Mouse (Mus musculus) urinary bladder, postnatal 36 days (tissue): Measurements from ENCODE around the gene Tm7sf2.

Experiments
- DNase-seq, 2 experiments: peaks; one replicate each; pipeline ENCODE4 v3.0.0; 2022; ENCODE audit warnings: low spot score in 2 of 2, mixed read lengths in 1 of 2

The Tm7sf2 gene

DNA sequence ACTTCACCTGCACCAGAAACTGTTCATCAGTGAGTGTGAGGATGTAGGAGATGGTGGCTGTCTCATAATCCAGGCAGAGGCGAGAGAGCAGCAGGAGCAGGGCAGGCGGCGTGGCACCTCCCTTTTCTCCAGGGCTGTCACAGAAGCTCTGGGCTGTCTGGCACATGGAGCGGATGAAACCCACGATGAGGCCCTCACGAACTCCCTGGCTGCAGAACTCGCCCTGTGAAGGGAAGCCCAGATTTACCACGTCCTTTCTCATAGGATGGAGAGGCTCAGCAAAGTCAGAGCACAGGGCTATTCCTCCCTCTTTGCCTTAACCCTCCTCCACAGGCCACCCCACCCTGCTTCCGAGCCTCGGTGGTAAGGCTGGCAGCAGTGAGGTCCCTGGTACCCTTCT is 1.7 kb upstream of the Tm7sf2 start:
- no peak for DNase-seq

DNA sequence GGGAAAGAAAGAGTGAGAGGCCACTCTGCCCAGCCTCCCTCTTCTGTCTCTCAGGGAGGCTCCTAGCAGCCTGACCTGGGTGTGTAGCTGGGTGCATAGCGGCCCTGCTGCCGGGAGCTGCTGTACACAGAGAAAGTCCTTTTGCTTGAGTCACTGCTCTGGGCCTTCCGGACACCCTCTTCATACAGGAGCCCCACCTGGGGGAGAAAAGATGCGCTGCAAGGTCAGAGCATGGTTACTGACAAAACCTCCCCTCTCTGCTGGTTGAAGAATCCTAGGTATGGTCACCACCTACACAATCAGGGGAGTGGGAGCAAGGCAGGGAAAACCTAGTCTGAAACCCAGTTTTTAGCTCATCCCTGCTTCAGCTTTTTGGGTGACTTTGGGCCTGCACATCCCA is 778 bp upstream of the Tm7sf2 start:
- DNase-seq: no peak

DNA sequence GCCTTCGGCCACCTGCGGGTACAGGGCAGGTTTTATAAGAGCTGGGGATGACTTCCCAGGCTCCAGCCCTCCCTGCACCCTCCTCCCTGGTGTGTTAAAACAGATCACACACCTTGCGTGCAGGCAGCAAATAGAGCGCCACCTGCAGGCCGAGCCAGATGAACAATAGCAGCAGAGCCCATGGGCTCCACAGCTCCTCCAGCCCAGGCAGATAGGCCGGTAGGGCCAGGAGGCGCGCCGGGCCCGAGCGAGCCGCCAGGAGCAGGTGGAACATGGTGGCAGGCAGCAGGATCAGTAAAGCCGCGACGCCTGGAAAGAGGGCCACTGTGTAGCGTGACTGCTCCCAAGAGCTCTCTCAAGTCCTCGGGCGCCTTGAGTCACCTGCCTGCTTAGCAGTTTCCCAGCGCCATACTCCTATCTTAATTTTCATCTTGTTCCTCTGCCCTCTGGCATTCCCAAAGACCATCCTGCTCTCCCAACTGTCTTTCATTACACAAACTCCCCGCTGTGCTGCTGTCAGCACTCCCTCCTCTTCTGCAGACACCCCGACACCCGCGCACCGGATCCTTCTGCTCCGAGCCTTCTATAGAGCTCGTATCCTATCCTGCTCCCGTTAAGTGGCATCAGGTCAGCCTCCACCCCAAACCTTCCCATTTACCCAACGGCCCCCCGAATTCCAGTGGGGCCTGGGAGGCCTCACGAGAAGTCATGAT is 1.0 kb downstream of the Tm7sf2 start:
- DNase-seq: peak; percentile 69 to 74

DNA sequence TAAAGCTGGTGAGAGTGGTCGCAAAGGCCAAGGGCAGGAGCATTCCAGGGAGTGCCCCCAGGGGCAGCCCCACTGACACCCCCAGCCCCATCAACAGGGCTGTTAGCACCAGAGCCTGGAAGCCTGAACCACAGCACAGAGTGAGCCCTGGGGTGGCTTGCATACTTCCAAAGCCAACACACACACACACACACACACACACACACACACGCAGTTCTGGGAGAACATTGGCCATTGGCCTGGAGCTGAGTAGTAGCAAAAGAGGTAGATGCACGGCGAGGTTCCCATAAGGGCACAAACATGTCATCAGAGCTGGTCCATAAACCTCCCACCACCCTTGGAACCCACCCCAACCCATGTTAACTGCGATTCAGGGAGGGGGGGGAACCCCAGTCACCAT is 1.6 kb downstream of the Tm7sf2 start:
- no peak for DNase-seq

DNA sequence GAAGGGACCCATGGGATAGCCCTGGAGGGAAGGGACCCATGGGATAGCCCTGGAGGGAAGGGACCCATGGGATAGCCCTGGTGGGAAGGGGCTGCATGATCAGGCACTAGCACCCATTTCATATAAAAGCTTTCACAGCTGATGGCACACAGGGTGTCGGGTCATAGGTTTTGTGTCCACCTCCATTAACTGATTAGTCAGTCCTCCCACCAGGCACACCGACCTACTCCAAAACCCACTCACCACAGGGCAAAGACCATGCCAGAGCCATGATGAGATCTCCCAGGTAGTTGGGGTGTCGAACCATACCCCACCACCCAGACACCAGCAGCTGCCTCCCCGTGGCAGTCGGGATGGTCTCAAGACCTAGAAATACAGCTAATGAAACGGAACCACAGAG is 5.1 kb downstream of the Tm7sf2 start:
- DNase-seq: no peak

DNA sequence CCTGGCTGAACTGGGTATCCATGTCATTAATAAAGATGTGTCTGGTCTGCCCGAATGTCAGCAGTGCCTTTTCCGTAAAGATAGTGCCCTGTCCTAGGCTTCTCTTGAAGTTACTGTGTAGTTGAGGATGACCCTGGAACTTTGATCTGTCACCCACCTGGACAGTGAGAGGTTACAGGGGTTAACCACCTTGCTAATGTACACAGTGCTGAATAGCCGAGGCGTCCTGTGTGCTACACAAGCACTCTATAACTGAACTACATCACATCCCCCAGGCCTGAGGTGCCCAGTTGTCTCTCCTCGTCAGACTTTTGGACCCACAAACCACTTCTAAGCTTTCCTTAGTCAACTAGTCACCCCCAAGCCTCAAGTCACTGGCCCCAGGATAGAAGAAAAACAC is 5.8 kb downstream of the Tm7sf2 start:
- no peak for DNase-seq

DNA sequence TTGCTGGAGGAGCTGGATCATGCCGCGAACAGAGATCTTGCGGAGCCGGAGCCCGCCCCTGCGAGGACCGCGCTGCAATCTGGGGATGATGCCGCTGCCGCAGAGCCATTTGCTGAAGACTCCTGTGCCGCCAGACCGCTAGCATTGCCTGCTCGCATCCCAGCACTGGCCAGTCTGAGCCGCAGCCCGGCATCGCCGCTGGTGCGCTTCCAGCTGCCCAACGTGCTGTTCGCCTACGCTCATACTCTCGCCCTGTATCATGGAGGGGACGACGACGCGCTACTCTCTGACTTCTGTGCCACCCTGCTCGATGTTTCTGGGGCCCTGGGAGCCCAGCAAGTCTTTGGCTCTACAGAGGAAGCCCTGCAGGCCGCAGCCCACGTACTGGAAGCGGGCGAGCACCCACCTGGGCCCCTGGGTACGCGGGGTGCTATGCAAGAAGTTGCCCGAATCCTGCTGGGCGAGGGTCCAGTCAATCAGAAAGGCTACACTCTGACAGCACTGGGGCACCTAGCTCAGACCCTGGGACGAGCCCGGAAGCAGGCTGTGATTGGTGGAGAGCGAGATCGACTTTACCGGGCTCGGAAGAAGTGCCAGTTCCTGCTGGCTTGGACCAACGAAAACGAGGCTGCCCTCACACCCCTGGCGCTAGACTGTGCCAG is 6.4 kb downstream of the Tm7sf2 start:
- no peak for DNase-seq

DNA sequence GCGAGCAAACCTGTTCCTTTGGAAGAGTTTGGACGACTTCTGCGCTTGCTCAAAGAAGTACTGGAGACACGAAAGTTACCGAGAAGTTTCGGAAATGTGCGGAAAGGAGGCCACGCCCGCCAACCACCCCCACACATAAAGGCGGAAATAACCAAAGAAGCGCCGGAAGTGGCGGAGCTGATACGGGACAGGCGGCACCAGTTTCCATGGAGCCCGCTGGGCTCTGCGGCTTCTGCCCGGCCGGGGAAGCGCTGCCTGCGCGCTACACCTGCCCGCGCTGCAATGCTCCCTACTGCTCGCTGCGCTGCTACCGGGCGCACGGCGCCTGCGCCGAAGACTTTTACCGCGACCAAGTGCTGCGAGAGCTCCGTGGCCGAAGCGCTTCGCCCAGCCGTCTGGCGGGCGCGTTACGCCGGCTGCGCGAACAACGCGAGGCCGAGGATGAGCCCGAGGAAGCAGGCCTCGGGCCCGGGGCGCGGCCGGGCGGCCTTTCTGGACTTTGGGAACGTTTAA is 7.1 kb downstream of the Tm7sf2 start, which contains the start of gene Znhit2:
Gene Znhit2 (plus strand): TSS at position 172 of the 513 bp plus-strand sequence.
- peak; percentile 91 to 95 for DNase-seq

DNA sequence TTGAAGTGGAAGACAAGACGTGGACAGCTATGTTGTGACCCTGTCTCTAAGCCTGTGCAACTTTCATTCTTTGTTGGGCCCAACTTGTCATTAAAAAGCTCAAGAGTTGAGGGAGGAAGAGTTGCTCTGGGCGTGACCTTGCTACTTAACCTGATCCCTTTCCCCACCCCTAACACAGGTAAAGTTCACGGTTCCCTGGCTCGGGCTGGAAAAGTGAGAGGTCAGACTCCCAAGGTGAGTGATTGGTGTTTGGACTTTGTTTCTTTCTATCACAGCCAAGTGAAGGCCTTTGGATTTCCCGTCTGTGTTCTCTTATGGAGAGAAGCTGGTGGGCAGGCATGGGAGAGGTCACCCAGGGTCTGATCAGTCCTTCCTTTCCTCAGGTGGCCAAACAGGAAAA is 9.2 kb downstream of the Tm7sf2 start:
- no peak for DNase-seq

DNA sequence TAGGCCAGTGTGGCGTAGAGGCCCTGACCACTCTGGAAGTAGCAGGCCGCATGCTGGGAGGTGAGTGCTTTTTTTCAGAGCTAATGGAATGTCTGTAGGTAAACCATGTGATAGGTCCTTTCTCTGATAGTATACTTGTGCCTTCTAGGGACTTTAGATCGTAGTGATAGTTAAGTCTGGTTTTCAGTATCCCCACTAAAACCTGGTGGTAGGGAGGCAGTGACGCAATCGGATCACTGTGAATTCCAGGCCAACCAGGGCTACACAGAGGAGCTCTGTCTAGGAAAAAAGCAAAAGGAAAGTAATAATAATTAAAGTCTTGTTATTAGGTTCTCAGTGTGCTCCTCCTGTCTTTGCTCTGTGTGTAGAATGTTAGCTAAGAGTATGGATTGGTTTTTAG is 9.7 kb downstream of the Tm7sf2 start:
- DNase-seq: no peak

DNA sequence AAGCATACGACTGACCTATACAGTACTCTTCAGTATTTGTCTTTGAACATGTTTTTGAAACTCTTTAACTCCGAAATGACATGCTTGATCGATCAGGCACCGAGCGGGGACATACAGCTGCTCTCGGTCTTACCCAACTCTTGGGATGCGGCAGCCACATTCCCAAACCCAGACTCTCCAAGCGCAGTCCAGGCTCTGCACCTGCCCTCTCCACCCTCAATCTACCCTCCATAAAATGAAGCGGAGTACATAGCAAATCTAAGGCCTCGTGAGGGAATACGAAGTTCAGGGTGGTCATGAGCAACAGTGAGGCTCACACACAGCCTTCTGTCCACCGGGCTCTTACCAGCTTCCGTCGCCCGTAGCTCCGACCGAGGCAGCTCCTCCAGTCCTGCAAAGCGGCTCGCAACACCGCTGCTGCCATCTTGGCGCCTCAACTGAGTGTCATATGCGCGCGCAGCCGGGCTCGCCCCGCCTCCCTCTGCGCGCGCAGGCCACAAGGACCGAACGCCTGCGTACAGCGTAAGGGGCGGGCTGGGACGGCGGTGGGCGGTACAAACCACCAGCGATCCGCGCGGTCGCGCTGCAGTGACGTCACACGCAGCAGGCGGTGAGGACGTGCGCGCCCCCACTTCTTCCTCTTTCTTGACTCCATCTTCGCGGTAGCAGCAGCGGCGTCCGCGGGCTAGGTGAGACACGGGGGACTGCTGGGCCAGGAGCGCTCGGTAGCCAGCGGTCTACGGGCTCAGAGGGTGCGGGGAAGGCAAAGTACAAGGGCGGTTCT is 10.7 kb downstream of the Tm7sf2 start, which contains the start of the genes Mrpl49 and Fau:
Gene Mrpl49 (minus strand): TSS at position 473 of the 784 bp plus-strand sequence.
Gene Fau (plus strand): TSS at position 532 of the 784 bp plus-strand sequence.
- DNase-seq: peak; percentile 98 to 99

DNA sequence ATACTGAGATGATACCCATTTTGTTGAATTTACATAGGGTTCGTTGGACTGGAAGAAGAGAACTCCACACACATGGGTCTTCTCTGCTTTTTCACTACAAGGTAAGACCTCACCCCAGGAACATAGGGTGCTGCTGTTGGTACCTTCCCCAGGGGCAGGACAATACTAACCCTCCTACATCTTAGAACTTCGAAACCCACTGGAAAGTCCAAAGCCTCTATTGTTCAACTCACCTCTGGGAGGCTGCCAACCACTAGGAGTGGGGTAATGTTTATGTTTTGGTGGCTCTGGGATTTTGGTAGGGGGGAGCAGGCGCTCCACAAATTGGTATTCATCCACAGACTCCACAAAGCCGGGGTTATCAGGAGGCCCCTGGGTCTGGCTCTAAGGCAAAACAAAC is 11.5 kb downstream of the Tm7sf2 start:
- no peak for DNase-seq

DNA sequence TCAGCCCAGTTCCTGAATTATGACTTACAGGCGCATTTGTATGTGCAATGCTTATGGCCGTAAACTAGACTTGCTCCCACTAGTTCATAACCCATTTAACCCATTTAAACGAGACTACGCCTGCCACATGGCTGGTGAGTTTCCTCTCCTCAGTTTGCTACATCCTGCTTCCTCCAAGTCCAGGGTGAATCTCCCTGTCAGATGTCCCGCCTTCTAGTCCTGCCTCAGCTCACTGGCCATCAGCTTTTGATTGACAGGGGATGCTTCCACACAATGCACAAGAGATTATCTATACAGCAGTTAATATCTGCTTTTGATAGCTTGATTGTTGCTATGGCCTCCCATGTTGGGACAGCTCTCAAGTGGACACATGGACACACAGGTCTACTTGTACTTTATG is 13.9 kb downstream of the Tm7sf2 start:
- DNase-seq: no peak

DNA sequence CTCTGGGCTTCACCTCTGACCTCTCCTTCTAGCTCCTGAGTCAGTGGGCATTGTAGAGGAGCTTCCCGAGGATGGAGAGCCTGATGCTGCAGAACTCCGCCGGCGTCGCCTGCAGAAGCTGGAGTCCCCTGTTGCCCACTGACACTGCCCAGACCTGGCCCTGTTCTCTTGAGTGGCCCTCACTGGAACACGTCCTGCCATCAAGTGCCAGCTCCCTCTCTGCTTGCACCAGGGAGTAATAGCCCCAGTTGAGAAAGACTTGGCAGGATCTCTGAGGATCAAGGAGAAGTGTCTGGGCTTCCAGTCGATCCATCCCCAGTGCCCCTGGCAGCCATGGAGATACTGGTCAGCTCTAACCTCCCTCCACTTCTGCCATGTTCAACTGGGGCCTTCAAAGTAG is 15.7 kb downstream of the Tm7sf2 start:
- DNase-seq: peak in 1 of 2 experiments; percentile 28

DNA sequence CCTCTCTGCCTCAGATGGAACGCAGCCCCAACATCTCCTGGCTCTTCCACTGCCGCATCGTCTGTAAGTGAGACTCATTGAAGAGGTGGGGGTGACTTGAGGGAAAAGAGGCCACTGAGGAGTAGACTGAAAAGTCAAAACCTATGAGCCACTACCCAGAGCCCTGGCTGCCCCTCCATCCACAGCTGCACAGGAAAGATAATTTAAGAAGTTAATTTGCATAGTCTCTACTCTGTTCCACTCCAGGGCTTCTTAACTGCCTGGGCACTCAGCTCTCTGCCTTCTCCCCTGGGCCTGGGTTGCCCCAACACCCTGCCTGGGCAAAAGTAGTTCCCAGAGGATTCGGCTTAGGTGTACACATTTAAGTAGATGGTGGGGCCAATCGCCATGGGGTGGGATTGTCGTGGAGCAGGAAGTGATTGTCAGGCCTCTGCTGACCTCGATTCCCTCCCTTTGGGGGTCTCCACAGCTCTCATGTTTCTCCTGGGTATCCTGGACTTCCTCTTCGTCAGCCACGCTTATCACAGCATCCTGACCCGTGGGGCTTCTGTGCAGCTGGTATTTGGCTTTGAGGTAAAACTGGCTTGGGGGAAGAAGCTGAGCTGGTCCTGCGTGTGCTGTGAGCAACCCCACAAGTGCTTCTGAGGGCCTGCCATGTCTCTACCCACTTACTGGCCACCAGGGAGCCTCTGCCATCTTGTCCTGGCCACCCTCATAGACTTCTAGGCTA is 19.3 kb downstream of the Tm7sf2 start:
- no peak for DNase-seq

DNA sequence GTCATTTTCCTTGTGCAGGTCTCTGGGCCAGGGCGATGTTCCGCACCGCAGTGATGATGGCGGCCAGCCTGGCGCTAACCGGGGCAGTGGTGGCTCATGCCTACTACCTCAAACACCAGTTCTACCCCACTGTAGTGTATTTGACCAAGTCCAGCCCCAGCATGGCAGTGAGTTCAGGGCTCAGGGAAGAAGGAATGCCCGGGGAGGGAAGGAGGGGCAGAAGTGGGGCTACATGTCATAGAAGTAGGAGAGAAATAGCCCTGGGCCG is 20.3 kb downstream of the Tm7sf2 start:
- no peak for DNase-seq

DNA sequence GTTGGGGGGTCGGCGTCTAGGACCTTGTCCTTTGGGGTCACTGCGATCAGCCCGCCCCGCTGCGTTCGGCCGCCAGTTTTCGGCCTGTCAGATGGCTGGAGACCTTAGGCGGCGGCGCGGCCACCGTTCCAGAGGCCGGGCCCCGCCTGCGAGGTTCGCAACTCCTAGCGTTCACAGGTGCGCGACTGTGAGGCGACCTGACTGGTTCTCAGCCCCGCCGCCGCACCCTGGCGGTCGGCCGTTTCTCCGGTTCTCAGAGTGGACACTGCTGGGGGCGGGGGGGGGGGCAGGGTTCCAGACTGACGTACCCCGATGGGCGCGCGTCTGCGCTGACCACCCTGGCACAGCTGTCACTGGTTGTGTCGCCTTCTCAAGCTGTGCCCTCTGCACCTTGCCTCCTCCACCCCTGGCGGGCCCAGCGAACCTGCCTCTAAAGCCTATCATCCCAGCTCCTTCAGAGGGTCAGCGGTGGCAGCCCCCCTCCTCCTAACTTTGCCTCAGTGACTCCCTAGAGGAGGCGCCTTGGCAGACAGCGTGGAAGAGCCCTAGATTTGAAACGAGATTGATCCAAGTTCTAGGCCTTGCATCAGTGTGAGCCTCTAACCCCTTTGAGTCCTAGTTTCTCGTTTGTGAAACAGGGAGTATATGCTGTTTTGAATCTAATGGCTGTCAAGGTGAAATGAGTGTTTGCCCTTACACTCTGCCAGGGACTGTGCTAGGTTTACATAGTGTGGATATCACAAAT is 20.8 kb downstream of the Tm7sf2 start:
- DNase-seq: no peak

DNA sequence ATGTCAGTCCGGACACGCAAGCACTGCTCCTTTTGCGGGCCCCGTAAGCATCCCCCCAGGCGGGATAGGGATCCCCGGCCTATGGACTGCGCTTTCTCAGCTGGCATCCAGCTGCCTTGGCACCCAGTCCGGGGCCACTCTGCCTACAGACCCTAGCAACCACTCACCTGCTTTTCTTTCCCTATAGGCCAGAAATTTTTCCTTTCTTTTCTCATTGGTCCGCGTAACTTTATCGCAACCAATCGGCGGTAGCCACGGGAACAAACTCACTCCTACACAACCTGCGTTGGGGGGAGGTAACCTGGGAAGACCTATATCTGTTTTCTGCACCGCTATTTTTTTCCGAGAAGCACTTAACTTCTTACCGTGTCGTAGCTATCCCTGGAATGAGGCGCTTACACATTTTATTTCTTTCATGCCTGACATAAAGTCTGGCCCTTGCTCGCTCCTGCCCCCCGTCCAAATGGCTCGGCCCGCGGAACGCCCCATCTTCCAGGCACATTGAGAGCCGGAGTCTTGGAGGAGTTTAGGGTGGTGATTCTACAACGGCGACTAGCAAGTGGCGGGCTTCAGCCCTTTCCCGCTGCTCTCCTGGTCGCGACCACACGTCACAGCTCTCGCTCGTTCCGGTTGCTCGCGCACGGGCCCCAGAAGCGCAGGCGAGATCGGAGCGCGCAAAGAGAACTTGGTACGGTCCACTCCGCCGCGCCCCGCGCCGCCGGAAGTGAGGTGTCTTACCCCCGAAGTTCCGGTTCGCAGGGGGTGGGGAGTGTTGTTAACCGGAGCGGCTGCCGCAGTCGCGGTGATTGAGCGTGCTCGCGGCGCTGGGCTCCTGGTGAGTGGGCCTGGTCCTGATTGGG is 21.6 kb downstream of the Tm7sf2 start, which contains the start of gene Syvn1:
Gene Syvn1 (plus strand): TSS at position 283 of the 860 bp plus-strand sequence.
- peak; percentile 89 for DNase-seq

DNA sequence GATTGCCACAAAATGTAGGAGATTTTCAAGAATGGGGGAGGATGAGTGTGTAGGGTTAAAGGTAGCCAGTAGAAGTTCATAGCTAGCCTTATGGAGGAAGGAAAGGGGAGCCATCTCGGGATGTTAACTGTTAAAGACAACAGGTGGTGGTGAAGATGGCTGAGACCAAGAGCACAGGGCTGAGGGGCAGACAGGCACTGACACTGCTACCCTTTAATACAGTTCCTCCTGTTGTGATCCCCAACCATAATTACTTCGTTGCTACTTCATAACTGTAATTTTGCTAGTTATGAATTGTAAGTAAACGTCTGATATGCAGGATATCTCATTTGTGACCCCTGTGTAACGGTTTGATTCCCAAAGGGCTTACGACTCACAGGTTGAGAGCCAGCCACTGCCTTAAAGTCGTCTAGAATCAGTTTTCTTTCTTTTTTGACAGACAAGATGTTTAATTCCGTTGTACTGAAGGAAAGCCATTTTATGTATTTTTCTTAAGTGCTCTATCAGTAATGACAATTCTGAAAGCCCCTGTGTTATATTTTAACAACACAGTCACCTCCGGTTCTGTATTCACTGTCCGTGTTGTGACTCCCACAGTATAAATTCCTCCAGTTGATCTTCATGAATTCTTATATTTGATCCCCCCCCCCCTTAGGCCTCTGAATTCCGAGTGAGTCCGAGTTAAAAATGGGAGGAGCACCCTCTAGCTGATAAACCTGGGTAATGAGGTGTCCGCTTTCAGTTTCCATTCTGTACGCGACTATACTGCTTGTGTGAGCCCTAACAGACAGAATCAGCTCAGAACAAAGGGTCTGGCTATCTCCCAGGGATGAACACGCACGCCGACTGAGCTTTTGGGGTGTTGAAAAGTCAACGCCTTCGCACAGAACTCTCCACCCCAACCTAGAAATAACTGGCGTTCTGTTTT is 22.5 kb downstream of the Tm7sf2 start:
- no peak for DNase-seq
